Comparison of ENCODE assay signal across 8 mouse cellular contexts in genomic region chr4:126321854-126322511, GRCm38 (mm10). TPM values are rescaled to one million over a fixed set of nuclear protein-coding genes. Genes with fewer than 3 reads are reported as not detected.
DNase-seq lines count a peak whose midpoint lies in the region; ATAC-seq and TF ChIP-seq lines count a peak whose summit lies in the region.

No protein-coding gene starts in this region.

- H3K4me2 ChIP-seq in limb, embryonic 13.5 days (replicated peaks): peak overlapping the region; percentile 84

- peaks cover 26% of the 10 kb centered on the region for H3K36me3 ChIP-seq in limb, embryonic 13.5 days
- peaks cover 14% of the 10 kb centered on the region for H3K36me3 ChIP-seq in small intestine, adult 2 months (ENCODE audit: control insufficient read depth, insufficient read depth, low read length)

- no peak; the same call in 1 of the 2 replicates for ATAC-seq in limb, embryonic 13.5 days (ENCODE audit: low FRiP score, low read depth)

- WGBS in cerebellum, adult 2 months: 31% methylated on average over 28 of the region's 28 CpGs
- 51% methylated on average over 28 of the region's 28 CpGs for WGBS in limb, embryonic 13.5 days
- WGBS in small intestine, adult 2 months: 55% methylated on average over 28 of the region's 28 CpGs

- no peak for TF ChIP-seq CTCF in cerebellum, adult 2 months (IDR thresholded peaks at IDR 0.05; ENCODE audit: borderline replicate concordance, insufficient read depth, low read depth, low read length)
- no peak for TF ChIP-seq CTCF in small intestine, adult 2 months (IDR thresholded peaks at IDR 0.05; ENCODE audit: extremely low read depth, insufficient read length, insufficient replicate concordance, low read depth, low read length)

- peak overlapping the region; percentile 40; the same call in 1 of the 2 replicates for H3K9ac ChIP-seq in limb, embryonic 13.5 days

- H3K4me1 ChIP-seq in cerebellum, adult 2 months (ENCODE audit: control insufficient read depth, insufficient read depth, low read length): no peaks in the 10 kb centered on the region
- H3K4me1 ChIP-seq in limb, embryonic 13.5 days: peaks cover 38% of the 10 kb centered on the region
- H3K4me1 ChIP-seq in small intestine, adult 2 months (ENCODE audit: control insufficient read depth, insufficient read depth, insufficient read length, low read length): peaks cover 2% of the 10 kb centered on the region; the same call in 1 of the 2 replicates

- no peak overlapping the region for H3K27ac ChIP-seq in cerebellum, adult 2 months (ENCODE audit: insufficient read depth, low read length)
- no peak overlapping the region for H3K27ac ChIP-seq in limb, embryonic 13.5 days
- no peak overlapping the region for H3K27ac ChIP-seq in small intestine, adult 2 months (ENCODE audit: insufficient read depth, low read depth, low read length)

- no peak for TF ChIP-seq POLR2A in cerebellum, adult 2 months (IDR thresholded peaks at IDR 0.05; ENCODE audit: borderline replicate concordance, insufficient read depth, low read length)
- peak; percentile 34; the same call in 1 of the 2 replicates for TF ChIP-seq POLR2A in small intestine, adult 2 months (IDR thresholded peaks at IDR 0.05; ENCODE audit: low read depth, low read length)

- no peak for DNase-seq in cerebellum, adult 2 months
- DNase-seq in cerebellum, adult 8-10 months: no peak
- peak; percentile 16 for DNase-seq in ovary, postnatal 36 days (ENCODE audit: low spot score)
- no peak for DNase-seq in ovary, adult 18-20 months (ENCODE audit: low spot score)
- no peak for DNase-seq in spleen, postnatal 4 days (ENCODE audit: low spot score in 2 of 2)
- no peak for DNase-seq in thymus, postnatal 10 days (ENCODE audit: low spot score in 2 of 2)

- no peaks in the 10 kb centered on the region for H3K27me3 ChIP-seq in cerebellum, adult 2 months (ENCODE audit: control insufficient read depth, insufficient read depth, low read length)
- peaks cover 18% of the 10 kb centered on the region; the same call in 1 of the 2 replicates for H3K27me3 ChIP-seq in limb, embryonic 13.5 days
- H3K27me3 ChIP-seq in small intestine, adult 2 months (ENCODE audit: control insufficient read depth, insufficient read depth, low read length): 0 out of 2 replicates have a peak, but pooled peaks cover 2% of the 10 kb centered on the region

- no peaks in the 10 kb centered on the region for H3K9me3 ChIP-seq in limb, embryonic 13.5 days

- H3K4me3 ChIP-seq in cerebellum, adult 2 months (replicated peaks; ENCODE audit: insufficient read depth, low read depth, low read length): peak overlapping the region; percentile 79
- H3K4me3 ChIP-seq in limb, embryonic 13.5 days: peak overlapping the region; percentile 75
- H3K4me3 ChIP-seq in small intestine, adult 2 months (ENCODE audit: low read depth, low read length): peak overlapping the region; percentile 21; the same call in 1 of the 2 replicates

RNA-seq across cellular contexts. Expression of gene Adprhl2, which starts 0.5 kb away (rescaled TPM):
- 45.8 and 49.7 TPM in 2 replicates for polyA plus RNA-seq in cerebellum, adult 2 months (2012; rRNA removed)
- polyA plus RNA-seq in limb, embryonic 13.5 days (2015; fragmentation: Nextera tagmentation; extraction: Ambion mirVana): 88.6 and 91.5 TPM in 2 replicates
- polyA plus RNA-seq in small intestine, adult 2 months (2012; rRNA removed): 25.3 and 33.9 TPM in 2 replicates

RNA-seq across cellular contexts. Expression of gene Tekt2, which starts 3.5 kb away (rescaled TPM):
- polyA plus RNA-seq in cerebellum, adult 2 months (2012; rRNA removed): 4.1 and 4.7 TPM in 2 replicates
- polyA plus RNA-seq in limb, embryonic 13.5 days (2015; fragmentation: Nextera tagmentation; extraction: Ambion mirVana): 23.6 TPM in 2 replicates
- 0.38 and 1.0 TPM in 2 replicates for polyA plus RNA-seq in small intestine, adult 2 months (2012; rRNA removed)

RNA-seq across cellular contexts. Expression of gene Col8a2, which starts 35.4 kb away (rescaled TPM):
- 0.93 and 2.0 TPM in 2 replicates for polyA plus RNA-seq in cerebellum, adult 2 months (2012; rRNA removed)
- polyA plus RNA-seq in limb, embryonic 13.5 days (2015; fragmentation: Nextera tagmentation; extraction: Ambion mirVana): 39.8 and 42.7 TPM in 2 replicates
- 0.55 and 0.77 TPM in 2 replicates for polyA plus RNA-seq in small intestine, adult 2 months (2012; rRNA removed)

RNA-seq across cellular contexts. Expression of gene Trappc3, which starts 59.9 kb away (rescaled TPM):
- polyA plus RNA-seq in cerebellum, adult 2 months (2012; rRNA removed): 175 TPM in 2 replicates
- 124 and 126 TPM in 2 replicates for polyA plus RNA-seq in limb, embryonic 13.5 days (2015; fragmentation: Nextera tagmentation; extraction: Ambion mirVana)
- polyA plus RNA-seq in small intestine, adult 2 months (2012; rRNA removed): 12.6 and 21.4 TPM in 2 replicates

Comparison
In these comparisons a context has a peak if more than half of its experiments do, and no peak if none do; other contexts are left out.
1. H3K4me3 ChIP-seq: peak in every context shown above with its lines; median percentile 79 in cerebellum, adult 2 months; 75 in limb, embryonic 13.5 days; 21 in small intestine, adult 2 months.
2. RNA of gene Col8a2, which starts 35.4 kb away (polyA plus RNA-seq): 39.8 to 42.7 TPM in limb, embryonic 13.5 days; 0.93 to 2.0 TPM in cerebellum, adult 2 months and 0.55 to 0.77 TPM in small intestine, adult 2 months; every median in the first group is over 10 times any median in the second.